Mouse (Mus musculus) testis, adult 2 months (tissue): ENCODE measurements around the gene C1rb. TPM values are rescaled to one million over a fixed set of nuclear protein-coding genes. Genes with fewer than 3 reads are reported as not detected.
A peak's percentile ranks its signal among the peaks of the same experiment; 100 is the strongest.
"Not testable (repeated sequence)": the region's sequence is repeated elsewhere in the genome, so short reads cannot be mapped to it uniquely, and the experiment has no call there.

Source experiments
- H3K27ac ChIP-seq: fragments of 200-500 bp; 2 replicates; pipeline ENCODE4 v1.5.1; 2012; ENCODE audit warnings: low read depth, low read length; ENCODE audit not compliant: control insufficient read depth, insufficient read depth
- H3K27me3 ChIP-seq: fragments of 200-500 bp; 2 replicates; pipeline ENCODE4 v1.6.1; 2012; ENCODE audit warnings: mild to moderate bottlenecking, low read length, moderate library complexity; ENCODE audit not compliant: control insufficient read depth, insufficient read depth
- H3K36me3 ChIP-seq: fragments of 200-500 bp; 2 replicates; pipeline ENCODE4 v1.6.1; 2012; ENCODE audit warnings: mild to moderate bottlenecking, low read length; ENCODE audit not compliant: control insufficient read depth, insufficient read depth
- H3K4me1 ChIP-seq: fragments of 200-500 bp; 2 replicates; pipeline ENCODE4 v1.6.1; 2012; ENCODE audit warnings: low read length; ENCODE audit not compliant: control insufficient read depth, insufficient read depth
- H3K4me3 ChIP-seq: fragments of 200-500 bp; 2 replicates; pipeline ENCODE4 v1.5.1; 2012; ENCODE audit warnings: low read depth, mild to moderate bottlenecking, low read length, moderate library complexity, mixed read lengths; ENCODE audit not compliant: control insufficient read depth
- CTCF ChIP-seq: fragments of 200-500 bp; IDR thresholded peaks from 2 replicates; pipeline ENCODE4 v1.5.1; 2012; ENCODE audit warnings: low read depth, mild to moderate bottlenecking, inconsistent platforms, low read length, moderate library complexity; ENCODE audit not compliant: control insufficient read depth, insufficient read depth, insufficient replicate concordance
- POLR2A ChIP-seq: fragments of 200-500 bp; IDR thresholded peaks from 2 replicates; pipeline ENCODE4 v1.6.1; 2012; ENCODE audit warnings: low read depth, mild to moderate bottlenecking, inconsistent platforms, low read length, moderate library complexity; ENCODE audit not compliant: control insufficient read depth
- polyA plus RNA-seq: library from polyadenylated mRNA; depleted of rRNA; stranded (reverse); fragments of >200 nt; gene quantifications from 2 replicates; pipeline ENCODE4 v1.2.3, GENCODE M21; 2012; rRNA removed

C1rb gene
- polyA plus RNA-seq = 0.05 and 0.06 TPM in 2 replicates

DNA sequence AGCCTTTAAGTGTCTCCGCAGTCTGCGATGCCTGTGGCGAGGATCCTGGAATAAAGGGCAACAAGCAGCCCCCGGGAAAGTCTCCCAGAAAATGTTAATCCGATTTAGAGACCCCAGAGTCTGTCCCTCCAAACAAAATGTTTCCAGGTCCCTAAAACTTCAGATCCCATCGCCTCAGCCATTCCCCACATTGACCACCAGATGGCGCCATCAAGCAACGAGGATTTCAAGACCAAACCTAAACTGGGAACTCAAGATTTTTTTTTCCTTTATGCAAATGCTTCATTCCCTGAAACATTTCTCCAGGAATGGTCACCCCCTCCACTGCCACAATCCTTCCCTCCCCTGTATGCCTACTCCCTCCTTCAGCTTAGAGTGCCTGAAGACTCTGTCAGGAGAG lies at the start of gene C1rb:
TSS of gene C1rb (plus strand) at position 269 of the 400 bp plus-strand sequence.
- Histone ChIP-seq H3K27ac (no peak within 1 kb of the TSS), H3K27me3 (no peaks in the 10 kb centered on the region), H3K4me1 (no peaks in the 10 kb centered on the region; the same call in 1 of the 2 replicates), H3K36me3 (no peaks in the 10 kb centered on the region), H3K4me3 (no peak within 1 kb of the TSS)
- TF ChIP-seq CTCF (peak; percentile 61), POLR2A (no peak)

- not testable (repeated sequence) for H3K4me3 ChIP-seq, H3K27me3 ChIP-seq, H3K27ac ChIP-seq, H3K4me1 ChIP-seq, H3K36me3 ChIP-seq
These were observed 48.0 kb upstream of the C1rb start for GRCm38 (mm10) chr6:124522082-124522481.

GRCm38 (mm10) chr6:124527881-124528280 lies 42.2 kb upstream of the C1rb start:
- no peak overlapping the region for H3K27ac ChIP-seq
- H3K36me3 ChIP-seq = no peaks in the 10 kb centered on the region
- H3K4me1 ChIP-seq = no peaks in the 10 kb centered on the region
- no peak for TF ChIP-seq POLR2A
- no peak for TF ChIP-seq CTCF
- H3K27me3 ChIP-seq = no peaks in the 10 kb centered on the region
- H3K4me3 ChIP-seq = no peak overlapping the region

- Histone ChIP-seq H3K36me3 (no peaks in the 10 kb centered on the region), H3K27ac (no peak overlapping the region), H3K4me1 (no peaks in the 10 kb centered on the region), H3K4me3 (no peak overlapping the region), H3K27me3 (no peaks in the 10 kb centered on the region)
- TF ChIP-seq POLR2A = no peak
- no peak for TF ChIP-seq CTCF
These were observed 39.0 kb upstream of the C1rb start for GRCm38 (mm10) chr6:124531077-124531476.

GRCm38 (mm10) chr6:124536125-124536829 lies 33.8 kb upstream of the C1rb start:
- H3K4me1 ChIP-seq, H3K36me3 ChIP-seq, H3K27ac ChIP-seq, H3K27me3 ChIP-seq, H3K4me3 ChIP-seq: not testable (repeated sequence)

- H3K4me3 ChIP-seq, H3K27ac ChIP-seq, H3K36me3 ChIP-seq, H3K27me3 ChIP-seq, H3K4me1 ChIP-seq: not testable (repeated sequence)
These were observed 28.9 kb upstream of the C1rb start for GRCm38 (mm10) chr6:124541176-124541575.

- not testable (repeated sequence) for H3K27me3 ChIP-seq, H3K4me1 ChIP-seq, H3K36me3 ChIP-seq, H3K27ac ChIP-seq, H3K4me3 ChIP-seq
These were observed 27.8 kb upstream of the C1rb start, which contains the start of gene C1s1 for GRCm38 (mm10) chr6:124542284-124542683. TSS of gene C1s1 (minus strand) at chr6:124542359.

- Histone ChIP-seq H3K36me3 (no peaks in the 10 kb centered on the region), H3K4me1 (no peaks in the 10 kb centered on the region), H3K4me3 (no peak overlapping the region), H3K27ac (no peak overlapping the region), H3K27me3 (no peaks in the 10 kb centered on the region)
- TF ChIP-seq POLR2A (no peak), CTCF (no peak)
These were observed 25.6 kb upstream of the C1rb start for GRCm38 (mm10) chr6:124544466-124544865.
